Mouse (Mus musculus): ENCODE results near the gene Mup13. TPM values are rescaled to one million over a fixed set of nuclear protein-coding genes. Genes with fewer than 3 reads are reported as not detected.
"Not testable (repeated sequence)": the region's sequence is repeated elsewhere in the genome, so short reads cannot be mapped to it uniquely, and the experiment has no call there.

Mup13 gene
- not detected for polyA plus RNA-seq (2021)

- H3K27me3 ChIP-seq; POLR2A ChIA-PET; in situ Hi-C loops (cut with MboI; ENCODE audit: low pct_unique_long_range_greater_than_20kb); CTCF ChIA-PET; ATAC-seq; DNase-seq (ENCODE audit: low read depth, low spot score): not testable (repeated sequence)
These were observed at the start of gene Mup13 for GRCm38 (mm10) chr4:61228186-61228585. Mup13 (minus strand) TSS chr4:61228286.

Other genes starting within 250 kb of the Mup13 start
- not detected for gene Mup14, start 75.7 kb upstream of the Mup13 start, polyA plus RNA-seq (2021)
- not detected for gene Mup15, start 211.5 kb upstream of the Mup13 start, polyA plus RNA-seq (2021)

Data from Patski (cell line).